Mouse (Mus musculus) limb, embryonic 10.5 days (tissue): ENCODE results near the gene Zdhhc16. TPM values are rescaled to one million over a fixed set of nuclear protein-coding genes. Genes with fewer than 3 reads are reported as not detected.

Experiments
- DNase-seq: peaks from one replicate; pipeline ENCODE4 v3.0.0-alpha.2; 2017; ENCODE audit warnings: low spot score
- H3K27ac ChIP-seq: fragments of 300-500 bp; sonication (generic); 2 replicates; pipeline ENCODE4 v1.5.1; 2016; ENCODE audit warnings: mild to moderate bottlenecking
- H3K27me3 ChIP-seq: fragments of 300-500 bp; sonication (generic); 2 replicates; pipeline ENCODE4 v1.6.1; 2016; ENCODE audit warnings: low read depth, mild to moderate bottlenecking; ENCODE audit not compliant: poor library complexity, severe bottlenecking
- H3K36me3 ChIP-seq: fragments of 300-500 bp; sonication (generic); 2 replicates; pipeline ENCODE4 v1.6.1; 2016; ENCODE audit warnings: mild to moderate bottlenecking, moderate library complexity
- H3K4me1 ChIP-seq: fragments of 300-500 bp; sonication (generic); 2 replicates; pipeline ENCODE4 v1.6.1; 2016
- H3K4me3 ChIP-seq: fragments of 300-500 bp; sonication (generic); 2 replicates; pipeline ENCODE4 v1.5.1; 2016; ENCODE audit warnings: mild to moderate bottlenecking, moderate library complexity
- H3K9me3 ChIP-seq: fragments of 300-500 bp; sonication (generic); replicated peaks from 2 replicates; pipeline ENCODE4 v1.6.1; 2016; ENCODE audit warnings: mild to moderate bottlenecking
- WGBS: fragments of 180-500 bp; shearing (Covaris S2); methylation state at CpG from one replicate; pipeline ENCODE4 v1.1.7; 2016; 5-methylcytosine and 5-hydroxymethylcytosine counted together
- polyA plus RNA-seq: library from polyadenylated mRNA; unstranded; fragments of >200 nt; fragmentation: Nextera tagmentation; extraction: Ambion mirVana; gene quantifications from 2 replicates; pipeline ENCODE4 v1.2.1, GENCODE M21; 2016

Gene Zdhhc16
- polyA plus RNA-seq, result 92.0 and 96.5 TPM in 2 replicates

- Histone ChIP-seq H3K27me3 (no peaks in the 10 kb centered on the region), H3K27ac (peak within 1 kb of the TSS; percentile 89), H3K4me1 (peaks cover 18% of the 10 kb centered on the region), H3K4me3 (peak within 1 kb of the TSS; percentile 92), H3K9me3 (no peaks in the 10 kb centered on the region), H3K36me3 (peaks cover 54% of the 10 kb centered on the region)
- WGBS, result under 1% methylated on average over 47 of the region's 47 CpGs
- peak; percentile 98 for DNase-seq
These were observed at the start of gene Zdhhc16, which contains the start of gene Exosc1 for GRCm38 (mm10) chr19:41933179-41934086. Zdhhc16 (plus strand) TSS chr19:41933480. Exosc1 (minus strand) TSS chr19:41933423.

- Histone ChIP-seq H3K36me3 (peaks cover 94% of the 10 kb centered on the region), H3K4me3 (no peak overlapping the region), H3K4me1 (no peaks in the 10 kb centered on the region), H3K27me3 (no peaks in the 10 kb centered on the region), H3K27ac (no peak overlapping the region), H3K9me3 (no peaks in the 10 kb centered on the region)
- DNase-seq, result no peak
- WGBS, result 93% methylated on average over 9 of the region's 9 CpGs
These were observed 49.4 kb upstream of the Zdhhc16 start for GRCm38 (mm10) chr19:41883882-41884281.

- no peak overlapping the region for H3K4me3 ChIP-seq
- no peak overlapping the region for H3K27ac ChIP-seq
- H3K36me3 ChIP-seq, result peaks cover 93% of the 10 kb centered on the region
- H3K9me3 ChIP-seq, result no peaks in the 10 kb centered on the region
- DNase-seq, result no peak
- no peaks in the 10 kb centered on the region for H3K4me1 ChIP-seq
- no peaks in the 10 kb centered on the region for H3K27me3 ChIP-seq
These were observed 45.1 kb upstream of the Zdhhc16 start for GRCm38 (mm10) chr19:41888191-41888590.

GRCm38 (mm10) chr19:41894959-41895358 lies 38.3 kb upstream of the Zdhhc16 start:
- H3K27me3 ChIP-seq, result no peaks in the 10 kb centered on the region
- H3K36me3 ChIP-seq, result peaks cover 32% of the 10 kb centered on the region
- peak overlapping the region; percentile 92 for H3K4me3 ChIP-seq
- no peaks in the 10 kb centered on the region for H3K9me3 ChIP-seq
- H3K4me1 ChIP-seq, result peaks cover 16% of the 10 kb centered on the region
- no peak for DNase-seq
- H3K27ac ChIP-seq, result no peak overlapping the region
- 50% methylated on average over 7 of the region's 7 CpGs for WGBS

- WGBS, result 1% methylated on average over 46 of the region's 46 CpGs
- peaks cover 16% of the 10 kb centered on the region for H3K4me1 ChIP-seq
- H3K9me3 ChIP-seq, result no peaks in the 10 kb centered on the region
- H3K36me3 ChIP-seq, result peaks cover 25% of the 10 kb centered on the region
- peak; percentile 85 for DNase-seq
- H3K27ac ChIP-seq, result peak within 1 kb of the TSS; percentile 61
- H3K27me3 ChIP-seq, result no peaks in the 10 kb centered on the region
- H3K4me3 ChIP-seq, result peak within 1 kb of the TSS; percentile 92
These were observed 37.6 kb upstream of the Zdhhc16 start, which contains the start of gene Rrp12 for GRCm38 (mm10) chr19:41895460-41896318. Rrp12 (minus strand) TSS chr19:41896173.

GRCm38 (mm10) chr19:41896319-41896711 lies 37.0 kb upstream of the Zdhhc16 start:
- H3K36me3 ChIP-seq, result peaks cover 18% of the 10 kb centered on the region
- 0 out of 2 replicates have a peak overlapping the region, but pooled peaks have one; percentile 20 for H3K27ac ChIP-seq
- H3K27me3 ChIP-seq, result no peaks in the 10 kb centered on the region
- H3K4me3 ChIP-seq, result peak overlapping the region; percentile 92
- H3K9me3 ChIP-seq, result no peaks in the 10 kb centered on the region
- 23% methylated on average over 18 of the region's 18 CpGs for whole genome bisulfite sequencing
- H3K4me1 ChIP-seq, result peaks cover 16% of the 10 kb centered on the region
- no peak for DNase-seq

- Histone ChIP-seq H3K9me3 (no peaks in the 10 kb centered on the region), H3K36me3 (no peaks in the 10 kb centered on the region), H3K27ac (no peak overlapping the region), H3K4me3 (no peak overlapping the region), H3K27me3 (no peaks in the 10 kb centered on the region), H3K4me1 (peaks cover 16% of the 10 kb centered on the region)
- WGBS, result 47% methylated on average over 4 of the region's 4 CpGs
- DNase-seq, result peak; percentile 38
These were observed 34.4 kb upstream of the Zdhhc16 start for GRCm38 (mm10) chr19:41898860-41899259.

GRCm38 (mm10) chr19:41900495-41901090 lies 32.7 kb upstream of the Zdhhc16 start:
- no peaks in the 10 kb centered on the region for H3K9me3 ChIP-seq
- peaks cover 6% of the 10 kb centered on the region for H3K4me1 ChIP-seq
- 88% methylated on average over 8 of the region's 8 CpGs for WGBS
- no peak overlapping the region for H3K4me3 ChIP-seq
- no peaks in the 10 kb centered on the region for H3K27me3 ChIP-seq
- no peaks in the 10 kb centered on the region for H3K36me3 ChIP-seq
- no peak for DNase-seq
- no peak overlapping the region for H3K27ac ChIP-seq

- H3K27ac ChIP-seq, result no peak overlapping the region
- DNase-seq, result no peak
- H3K27me3 ChIP-seq, result no peaks in the 10 kb centered on the region
- WGBS, result 57% methylated on average over 2 of the region's 2 CpGs
- no peaks in the 10 kb centered on the region for H3K9me3 ChIP-seq
- H3K4me3 ChIP-seq, result no peak overlapping the region
- no peaks in the 10 kb centered on the region for H3K4me1 ChIP-seq
- no peaks in the 10 kb centered on the region for H3K36me3 ChIP-seq
These were observed 31.6 kb upstream of the Zdhhc16 start for GRCm38 (mm10) chr19:41901696-41902095.

GRCm38 (mm10) chr19:41902848-41903593 lies 30.3 kb upstream of the Zdhhc16 start:
- no peak overlapping the region for H3K4me3 ChIP-seq
- 91% methylated on average over 10 of the region's 10 CpGs for WGBS
- no peak for DNase-seq
- H3K27me3 ChIP-seq, result no peaks in the 10 kb centered on the region
- H3K27ac ChIP-seq, result no peak overlapping the region
- H3K36me3 ChIP-seq, result no peaks in the 10 kb centered on the region
- H3K4me1 ChIP-seq, result no peaks in the 10 kb centered on the region
- no peaks in the 10 kb centered on the region for H3K9me3 ChIP-seq

- no peak for DNase-seq
- WGBS, result 82% methylated on average over 2 of the region's 2 CpGs
- Histone ChIP-seq H3K36me3 (no peaks in the 10 kb centered on the region), H3K4me1 (no peaks in the 10 kb centered on the region), H3K4me3 (no peak overlapping the region), H3K9me3 (no peaks in the 10 kb centered on the region), H3K27ac (no peak overlapping the region), H3K27me3 (no peaks in the 10 kb centered on the region)
These were observed 28.0 kb upstream of the Zdhhc16 start for GRCm38 (mm10) chr19:41905246-41905645.
